Mouse (Mus musculus): ENCODE data around the gene Megf11. TPM values are rescaled to one million over a fixed set of nuclear protein-coding genes. Genes with fewer than 3 reads are reported as not detected.

Megf11 gene
- polyA plus RNA-seq, 1 experiment from 2014 or later: 0.23 TPM

DNA sequence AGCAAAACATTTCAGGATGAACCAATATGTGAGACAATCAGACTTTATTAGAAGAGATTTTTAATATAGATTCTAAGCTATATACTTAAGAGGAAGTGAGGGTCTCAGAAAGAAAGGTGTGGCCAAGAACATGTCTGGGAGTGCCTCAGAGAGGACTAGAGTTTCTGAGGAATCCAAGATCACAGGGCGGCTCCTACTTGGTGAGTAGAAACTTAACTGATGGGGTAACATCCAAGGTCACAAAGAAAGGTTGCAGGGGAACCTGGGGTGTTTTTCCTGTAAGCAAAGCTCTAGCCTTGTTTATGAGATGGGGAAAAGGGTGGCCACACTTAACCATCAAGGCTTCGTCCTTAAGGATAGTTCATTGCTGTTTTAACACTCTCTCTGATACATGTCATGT is 353.6 kb downstream of the Megf11 start:
- no peak for DNase-seq
- H3K27me3 ChIP-seq: no peaks in the 10 kb centered on the region
- 75% methylated on average over 2 of the region's 2 CpGs for WGBS (ENCODE audit: insufficient replicate concordance)
- no peak overlapping the region for H3K4me2 ChIP-seq
- no peak for ATAC-seq (ENCODE audit: low read depth)
- no peaks in the 10 kb centered on the region for H3K36me3 ChIP-seq
- H3K27ac ChIP-seq: no peak overlapping the region
- H3K9me3 ChIP-seq (replicated peaks): no peaks in the 10 kb centered on the region
- H3K4me1 ChIP-seq (replicated peaks): peaks cover 26% of the 10 kb centered on the region
- no peak overlapping the region for H3K9ac ChIP-seq
- H3K4me3 ChIP-seq (replicated peaks): no peak overlapping the region

DNA sequence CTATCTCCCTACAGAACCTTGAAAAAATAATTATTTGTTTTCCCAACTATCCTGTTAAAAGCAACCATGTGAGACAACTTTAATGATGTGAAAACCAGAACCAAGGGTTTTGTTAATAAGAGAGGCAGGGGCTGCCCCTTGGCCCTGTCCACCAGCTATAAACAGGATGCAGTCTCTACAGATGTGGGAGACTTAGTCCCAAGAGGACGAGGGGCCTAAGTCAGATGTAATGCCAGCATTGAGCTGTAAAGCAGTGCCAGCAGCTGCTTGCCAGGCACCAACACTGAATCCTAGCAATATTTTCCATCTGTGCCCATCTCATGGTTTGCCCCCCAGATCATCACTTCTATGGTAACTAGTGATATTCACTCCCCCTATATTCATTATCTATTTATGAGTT is 357.0 kb downstream of the Megf11 start:
- no peak for ATAC-seq (ENCODE audit: low read depth)
- Histone ChIP-seq H3K4me2 (no peak overlapping the region), H3K27me3 (no peaks in the 10 kb centered on the region), H3K27ac (no peak overlapping the region), H3K9ac (no peak overlapping the region), H3K4me1 (replicated peaks) (peaks cover 14% of the 10 kb centered on the region), H3K4me3 (replicated peaks) (no peak overlapping the region), H3K9me3 (replicated peaks) (no peaks in the 10 kb centered on the region), H3K36me3 (no peaks in the 10 kb centered on the region)
- DNase-seq: no peak
- whole genome bisulfite sequencing (ENCODE audit: insufficient replicate concordance): 48% methylated on average over 1 of the region's 1 CpGs

DNA sequence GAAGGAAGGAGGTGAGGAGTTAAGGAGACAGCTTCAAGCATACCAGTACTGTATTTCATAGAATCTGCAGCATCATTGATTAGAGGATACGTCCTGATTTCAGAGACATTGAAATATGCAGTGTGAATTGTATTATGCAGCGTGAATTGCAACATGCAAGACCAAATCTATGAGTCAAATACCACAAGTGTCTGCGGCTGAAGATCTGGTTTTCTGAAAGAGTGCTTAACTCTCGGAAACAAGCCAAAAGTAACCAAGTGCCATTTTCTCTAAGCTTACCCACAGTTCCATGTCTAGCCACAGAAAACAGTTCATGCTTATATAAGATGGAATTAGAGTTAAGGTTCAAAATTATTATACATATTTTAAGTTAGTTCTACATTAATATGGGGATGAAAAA is 362.3 kb downstream of the Megf11 start:
- Histone ChIP-seq H3K9ac (no peak overlapping the region), H3K4me1 (replicated peaks) (0 out of 2 replicates have a peak, but pooled peaks cover 3% of the 10 kb centered on the region), H3K4me2 (no peak overlapping the region), H3K4me3 (replicated peaks) (no peak overlapping the region), H3K27me3 (no peaks in the 10 kb centered on the region), H3K9me3 (replicated peaks) (no peaks in the 10 kb centered on the region), H3K36me3 (no peaks in the 10 kb centered on the region), H3K27ac (no peak overlapping the region)
- WGBS (ENCODE audit: insufficient replicate concordance): 65% methylated on average over 4 of the region's 4 CpGs
- ATAC-seq (ENCODE audit: low read depth) (no peak), DNase-seq (no peak)

DNA sequence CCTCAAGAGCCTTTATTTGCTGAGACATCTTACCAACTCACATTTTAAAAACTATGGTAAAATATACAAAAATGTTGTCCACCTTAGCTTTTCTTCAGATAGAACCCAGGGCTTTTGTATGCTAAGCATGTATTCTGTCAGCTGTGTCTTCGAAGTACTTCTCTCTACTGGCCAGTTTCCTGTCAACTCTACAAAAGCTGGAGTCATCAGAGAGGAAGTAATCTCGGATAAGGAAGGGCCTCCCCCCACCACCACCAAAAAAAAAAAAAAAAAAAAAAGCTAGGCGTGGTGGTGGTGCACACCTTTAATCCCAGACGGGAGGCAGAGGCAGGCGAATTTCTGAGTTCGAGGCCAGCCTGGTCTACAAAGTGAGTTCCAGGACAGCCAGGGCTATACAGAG is 363.9 kb downstream of the Megf11 start:
- Histone ChIP-seq H3K27ac (no peak overlapping the region), H3K4me1 (replicated peaks) (0 out of 2 replicates have a peak, but pooled peaks cover 3% of the 10 kb centered on the region), H3K36me3 (no peaks in the 10 kb centered on the region), H3K4me2 (no peak overlapping the region), H3K4me3 (replicated peaks) (no peak overlapping the region), H3K9me3 (replicated peaks) (no peaks in the 10 kb centered on the region), H3K9ac (no peak overlapping the region), H3K27me3 (no peaks in the 10 kb centered on the region)
- no peak for DNase-seq
- no peak for ATAC-seq (ENCODE audit: low read depth)
- 35% methylated on average over 6 of the region's 6 CpGs for WGBS (ENCODE audit: insufficient replicate concordance)

DNA sequence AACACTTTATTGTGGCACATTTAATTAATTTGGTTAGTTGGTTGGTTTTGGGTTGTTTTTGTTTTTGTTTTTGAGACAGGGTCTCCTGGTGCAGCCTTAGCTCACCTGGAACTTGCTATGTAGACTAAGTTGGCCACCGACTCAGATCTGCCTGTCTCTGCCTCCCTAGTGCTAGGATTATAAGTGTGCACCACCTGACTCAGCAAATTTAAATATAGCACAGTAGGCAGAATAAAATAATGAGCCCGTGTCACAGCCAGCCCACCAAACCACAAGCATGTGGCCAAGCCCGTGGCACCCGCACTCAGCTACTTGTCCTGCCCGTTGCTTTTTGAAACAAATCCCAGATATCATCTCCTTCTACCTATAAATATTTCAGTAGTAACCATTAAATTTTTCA is 367.1 kb downstream of the Megf11 start:
- Histone ChIP-seq H3K9me3 (replicated peaks) (no peaks in the 10 kb centered on the region), H3K4me2 (no peak overlapping the region), H3K4me3 (replicated peaks) (no peak overlapping the region), H3K4me1 (replicated peaks) (no peaks in the 10 kb centered on the region), H3K27ac (no peak overlapping the region), H3K36me3 (no peaks in the 10 kb centered on the region), H3K27me3 (no peaks in the 10 kb centered on the region), H3K9ac (no peak overlapping the region)
- 40% methylated on average over 5 of the region's 5 CpGs for WGBS (ENCODE audit: insufficient replicate concordance)
- ATAC-seq (ENCODE audit: low read depth): no peak
- DNase-seq: no peak

DNA sequence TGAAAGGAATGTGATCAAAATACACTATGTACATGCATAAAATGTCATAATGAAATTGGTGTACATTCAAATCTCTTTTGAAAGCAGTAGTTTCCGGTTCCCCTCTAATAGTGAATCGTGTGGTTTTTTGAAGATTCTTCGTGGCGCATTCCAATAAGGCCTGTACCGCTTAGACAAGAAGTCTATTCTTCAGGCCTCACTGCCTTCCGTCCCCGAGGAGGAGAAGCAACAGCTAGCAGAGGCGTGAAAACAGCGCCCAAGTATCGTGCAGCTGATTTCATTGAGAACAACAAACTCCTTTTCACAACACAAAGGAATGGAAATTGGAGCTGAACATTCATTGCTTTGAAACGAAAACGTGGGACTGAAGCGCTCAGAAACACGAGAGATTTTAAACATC is 372.6 kb downstream of the Megf11 start:
- no peaks in the 10 kb centered on the region for H3K36me3 ChIP-seq
- no peak overlapping the region for H3K27ac ChIP-seq
- H3K4me1 ChIP-seq (replicated peaks): no peaks in the 10 kb centered on the region
- H3K9me3 ChIP-seq (replicated peaks): no peaks in the 10 kb centered on the region
- no peak for DNase-seq
- WGBS (ENCODE audit: insufficient replicate concordance): 75% methylated on average over 14 of the region's 14 CpGs
- no peak overlapping the region for H3K4me3 ChIP-seq (replicated peaks)
- H3K27me3 ChIP-seq: no peaks in the 10 kb centered on the region
- no peak overlapping the region for H3K9ac ChIP-seq
- ATAC-seq (ENCODE audit: low read depth): no peak
- H3K4me2 ChIP-seq: no peak overlapping the region

Small RNA genes within 50 kb of the gene (microRNA-seq; reads per million reads assigned to microRNA genes)
- not detected for gene Gm47308

Other genes with a start within 250 kb of the Megf11 start
- gene Zwilch, start 212.5 kb upstream of the Megf11 start, polyA plus RNA-seq (2015; fragmentation: Nextera tagmentation; extraction: Ambion mirVana): 14.7 and 17.6 TPM in 2 replicates
- gene Rpl4, start 212.3 kb upstream of the Megf11 start, polyA plus RNA-seq (2015; fragmentation: Nextera tagmentation; extraction: Ambion mirVana): 1,021 and 1,130 TPM in 2 replicates
- 16.6 and 16.9 TPM in 2 replicates for gene Snapc5, start 206.4 kb upstream of the Megf11 start, polyA plus RNA-seq (2015; fragmentation: Nextera tagmentation; extraction: Ambion mirVana)
- 1.0 TPM in 2 replicates for gene Uchl4, start 150.4 kb upstream of the Megf11 start, polyA plus RNA-seq (2015; fragmentation: Nextera tagmentation; extraction: Ambion mirVana)
- gene Map2k1, start 132.0 kb upstream of the Megf11 start, polyA plus RNA-seq (2015; fragmentation: Nextera tagmentation; extraction: Ambion mirVana): 32.5 and 34.1 TPM in 2 replicates
- gene Tipin, start 104.0 kb upstream of the Megf11 start, polyA plus RNA-seq (2015; fragmentation: Nextera tagmentation; extraction: Ambion mirVana): 284 and 311 TPM in 2 replicates
- gene Dis3l, start 44.3 kb upstream of the Megf11 start, polyA plus RNA-seq (2015; fragmentation: Nextera tagmentation; extraction: Ambion mirVana): 9.8 and 12.0 TPM in 2 replicates